Mouse (Mus musculus) thymus, postnatal 25 days (tissue): ENCODE data around the gene Fam171a2.
A peak's percentile ranks its signal among the peaks of the same experiment; 100 is the strongest.

Experiments used
- DNase-seq: peaks from one replicate; pipeline ENCODE4 v3.0.0; 2022

The Fam171a2 gene

GRCm38 (mm10) chr11:102449043-102450008, 1.8 kb upstream of the Fam171a2 start:
- DNase-seq, result no peak

DNA sequence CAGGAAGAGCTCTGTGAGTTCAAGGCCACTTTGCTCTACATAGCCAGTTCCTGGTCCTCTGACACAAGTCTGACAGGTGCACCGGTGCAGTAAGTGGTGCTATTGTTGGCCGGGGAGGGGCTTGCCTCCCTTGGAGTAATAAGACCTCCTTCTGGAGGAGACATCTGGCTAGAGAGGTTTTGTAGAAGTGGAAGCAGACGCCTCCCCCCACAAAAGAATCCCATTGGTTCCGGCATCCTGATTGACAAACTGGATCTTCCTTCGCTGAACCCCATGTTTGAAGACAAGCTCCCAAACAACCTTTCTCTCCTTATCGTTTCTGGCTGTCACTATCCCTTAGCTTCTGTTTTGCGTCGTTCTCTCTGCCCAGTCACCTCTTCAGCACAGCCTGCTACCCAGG, 845 bp upstream of the Fam171a2 start:
- no peak for DNase-seq

GRCm38 (mm10) chr11:102446581-102447461, 661 bp downstream of the Fam171a2 start:
- peak; percentile 15 for DNase-seq

- DNase-seq, result no peak
Measured at GRCm38 (mm10) chr11:102445891-102446361, 1.6 kb downstream of the Fam171a2 start.

DNA sequence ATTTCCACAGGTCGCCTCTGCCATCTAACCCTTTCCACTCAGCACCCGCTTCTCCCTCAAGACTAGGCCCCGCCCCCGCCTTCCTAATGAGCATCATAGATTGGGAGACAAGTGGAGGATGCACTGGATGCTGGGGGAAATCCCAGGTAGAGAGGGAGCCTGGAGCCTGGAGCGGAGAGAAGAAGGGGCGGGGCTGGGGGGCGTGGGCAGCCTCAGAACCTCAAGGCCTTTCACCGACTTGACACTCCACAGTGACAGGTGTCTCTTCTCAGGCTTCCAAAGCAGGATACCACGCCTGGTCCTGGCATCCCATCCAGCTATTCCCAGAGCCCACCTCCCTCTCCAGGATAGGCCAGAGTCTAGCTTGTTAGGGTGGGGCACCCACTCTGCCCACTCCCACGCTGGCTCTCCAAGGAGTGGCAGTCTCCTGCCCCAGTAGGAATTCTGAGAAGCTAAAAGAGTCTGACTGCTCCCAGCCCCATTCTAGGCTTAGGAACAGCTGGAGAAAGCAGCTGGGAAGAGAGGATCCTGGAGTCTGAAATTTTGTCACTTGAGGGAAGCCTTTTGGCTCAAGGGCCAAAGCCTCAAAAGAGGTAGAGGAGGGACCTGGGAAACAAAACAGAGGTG, 2.1 kb downstream of the Fam171a2 start:
- DNase-seq, result no peak

- no peak for DNase-seq
Measured at GRCm38 (mm10) chr11:102444781-102445180, 2.7 kb downstream of the Fam171a2 start.

GRCm38 (mm10) chr11:102444321-102444720, 3.2 kb downstream of the Fam171a2 start:
- no peak for DNase-seq

- no peak for DNase-seq
Measured at GRCm38 (mm10) chr11:102443740-102444139, 3.7 kb downstream of the Fam171a2 start.

DNA sequence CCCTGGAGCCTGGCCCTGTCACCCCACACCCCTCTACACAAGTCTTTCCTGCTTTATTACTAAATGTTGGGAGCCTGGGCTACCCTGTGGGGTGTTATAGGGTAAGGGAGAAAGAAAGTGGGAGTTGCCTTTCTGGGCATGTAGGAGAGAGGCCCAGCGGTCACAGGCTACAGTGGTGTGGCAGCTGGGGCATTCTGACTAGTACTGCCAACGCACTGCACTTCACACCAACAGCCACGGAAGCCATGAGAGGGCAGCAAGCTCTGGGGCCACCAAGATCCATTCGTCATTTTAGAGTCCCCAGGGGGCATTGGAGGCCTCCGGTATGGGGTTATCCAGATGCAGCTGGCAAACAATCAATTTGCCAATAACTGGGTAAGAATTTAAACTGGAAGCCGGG, 5.4 kb downstream of the Fam171a2 start:
- DNase-seq, result no peak

DNA sequence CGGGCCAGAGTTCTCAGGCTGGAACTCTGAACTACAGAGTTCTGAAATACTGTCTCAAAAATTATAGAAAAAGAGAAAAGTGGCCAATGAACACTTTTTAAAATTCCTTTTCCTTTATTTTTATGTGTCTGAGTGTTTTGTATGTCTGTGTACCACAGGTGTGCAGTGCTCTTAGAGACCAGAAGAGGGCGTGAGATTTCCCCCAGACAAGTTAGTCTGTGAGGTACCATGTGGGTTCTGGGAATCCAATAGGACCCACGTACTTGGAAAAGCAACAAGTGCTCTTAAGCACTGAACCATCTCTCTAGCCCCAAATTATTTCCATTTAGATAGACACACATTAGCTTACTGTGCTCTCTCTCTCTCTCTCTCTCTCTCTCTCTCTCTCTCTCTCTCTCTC, 6.0 kb downstream of the Fam171a2 start:
- no peak for DNase-seq

DNA sequence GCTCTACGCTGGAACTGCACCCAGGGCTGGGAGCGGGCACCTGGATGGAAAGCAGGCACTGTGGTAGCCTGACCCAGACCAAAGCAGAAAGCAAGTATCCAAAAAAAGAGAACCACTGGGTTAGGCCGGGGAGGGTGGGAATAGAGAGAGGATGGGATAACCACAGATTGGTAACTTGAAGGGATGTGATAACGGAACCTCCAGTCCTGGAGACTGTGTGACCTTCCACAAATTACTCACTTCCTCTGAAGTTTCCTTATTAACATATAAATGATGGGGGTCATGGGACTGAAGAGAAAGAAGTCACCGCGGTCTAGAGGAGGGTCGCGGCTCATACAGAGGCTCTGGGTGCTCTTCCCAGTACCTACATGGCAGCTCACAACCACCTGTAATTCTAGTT, 7.2 kb downstream of the Fam171a2 start:
- DNase-seq, result no peak

GRCm38 (mm10) chr11:102439093-102440082, 8.1 kb downstream of the Fam171a2 start:
- DNase-seq, result no peak

GRCm38 (mm10) chr11:102438212-102439092, 9.0 kb downstream of the Fam171a2 start:
- peak; percentile 66 for DNase-seq

GRCm38 (mm10) chr11:102437120-102438061, 10.1 kb downstream of the Fam171a2 start:
- DNase-seq, result no peak

GRCm38 (mm10) chr11:102436471-102436790, 11.1 kb downstream of the Fam171a2 start:
- DNase-seq, result no peak

- DNase-seq, result no peak
Measured at GRCm38 (mm10) chr11:102435754-102436470, 11.6 kb downstream of the Fam171a2 start.

GRCm38 (mm10) chr11:102434816-102435705, 12.4 kb downstream of the Fam171a2 start:
- DNase-seq, result no peak

GRCm38 (mm10) chr11:102434406-102434805, 13.1 kb downstream of the Fam171a2 start:
- peak; percentile 77 for DNase-seq
